Mouse (Mus musculus) liver, embryonic 14.5 days (tissue): ENCODE measurements at regions not wholly inside any gene's neighbourhood (a gene's known extent, or its start where the extent isn't known, plus 50 kb on each side); places are given as distances from the start of the nearest gene placed in this dataset.

ENCODE experiments used
- CTCF ChIP-seq: IDR thresholded peaks from 2 replicates; pipeline ENCODE4 v1.5.1; 2016; ENCODE audit warnings: antibody characterized with exemption, low read depth, control low read depth
- EP300 ChIP-seq: IDR thresholded peaks from 2 replicates; pipeline ENCODE4 v1.6.1; 2016; ENCODE audit warnings: antibody characterized with exemption, low read depth

GRCm38 (mm10) chr15:51324211-51324610 is 2560.5 kb upstream of the Gm7489 start:
- TF ChIP-seq CTCF (no peak), EP300 (no peak)
